ENCODE assay signal across 12 mouse cellular contexts in the genomic region with DNA sequence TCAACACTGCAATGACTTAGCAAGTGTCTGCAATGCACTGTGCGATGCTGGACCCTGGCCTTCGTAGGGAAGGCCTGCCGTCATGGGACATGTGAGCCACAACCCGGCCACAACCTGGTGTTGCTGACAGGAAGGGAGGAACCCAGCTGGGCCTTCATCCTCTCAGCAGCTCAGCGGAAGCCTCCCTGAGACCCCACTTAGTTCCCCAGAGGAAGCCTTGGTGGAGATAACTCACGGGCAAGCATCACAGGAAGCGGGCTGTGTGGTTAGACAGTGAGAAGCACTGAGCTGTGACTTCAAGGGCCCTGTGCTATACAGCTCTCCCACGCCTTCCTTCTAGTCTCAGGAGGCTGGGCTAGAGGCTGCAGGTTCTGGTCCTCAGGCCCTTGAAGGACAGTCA. TPM values are rescaled to one million over a fixed set of nuclear protein-coding genes. Genes with fewer than 3 reads are reported as not detected.
DNase-seq lines count a peak whose midpoint lies in the region; ATAC-seq and TF ChIP-seq lines count a peak whose summit lies in the region.
"Had no signal": no experiment of that assay in that cellular context is flagged by ENCODE, and none has a peak within 500 bp of the region (broad histone marks: within the 10 kb centered on the region; RNA-seq: fewer than 3 reads in every experiment).

No protein-coding gene starts in this region.

- no peak overlapping the region for H3K4me3 ChIP-seq in kidney, postnatal 0 days (replicated peaks; ENCODE audit: low read depth, low read length)
- H3K4me3 ChIP-seq in kidney, embryonic 14.5 days (ENCODE audit: low read length), result no peak overlapping the region
- H3K4me3 ChIP-seq in forebrain, embryonic 12.5 days (replicated peaks), result no peak overlapping the region
- H3K4me3 ChIP-seq: hindbrain, embryonic 12.5 days had no signal

- no peaks in the 10 kb centered on the region for H3K9me3 ChIP-seq in kidney, postnatal 0 days (replicated peaks; ENCODE audit: low read length)
- H3K9me3 ChIP-seq in kidney, embryonic 14.5 days (ENCODE audit: control insufficient read depth, low read length), result no peaks in the 10 kb centered on the region
- H3K9me3 ChIP-seq in forebrain, embryonic 12.5 days, result no peaks in the 10 kb centered on the region
- H3K9me3 ChIP-seq: hindbrain, embryonic 12.5 days had no signal

- no peak for ATAC-seq in kidney, postnatal 0 days (replicated peaks; ENCODE audit: low FRiP score, low read depth)
- ATAC-seq in inflammation-experienced regulatory T-cells, adult 6 months, result peak; percentile 99
- no peak for ATAC-seq in kidney, embryonic 14.5 days (ENCODE audit: low FRiP score, low TSS enrichment)
- no peak for ATAC-seq in forebrain, embryonic 12.5 days (ENCODE audit: low FRiP score)

- H3K4me1 ChIP-seq in kidney, postnatal 0 days (replicated peaks; ENCODE audit: insufficient read depth, low read length), result peaks cover 10% of the 10 kb centered on the region; the same call in 1 of the 2 replicates
- peaks cover 19% of the 10 kb centered on the region for H3K4me1 ChIP-seq in kidney, embryonic 14.5 days (ENCODE audit: control insufficient read depth, insufficient read depth, low read length)
- H3K4me1 ChIP-seq in forebrain, embryonic 12.5 days, result peaks cover 11% of the 10 kb centered on the region

- no peak overlapping the region for H3K27ac ChIP-seq in kidney, postnatal 0 days
- H3K27ac ChIP-seq in kidney, embryonic 14.5 days (ENCODE audit: low read depth, low read length), result no peak overlapping the region
- H3K27ac ChIP-seq in forebrain, embryonic 12.5 days, result no peak overlapping the region
- H3K27ac ChIP-seq: hindbrain, embryonic 12.5 days had no signal

- H3K36me3 ChIP-seq in kidney, postnatal 0 days (ENCODE audit: insufficient read depth, low read length), result no peaks in the 10 kb centered on the region
- no peaks in the 10 kb centered on the region for H3K36me3 ChIP-seq in kidney, embryonic 14.5 days (ENCODE audit: control insufficient read depth, insufficient read depth, low read length)
- no peaks in the 10 kb centered on the region for H3K36me3 ChIP-seq in forebrain, embryonic 12.5 days (replicated peaks)
- H3K36me3 ChIP-seq: hindbrain, embryonic 12.5 days had no signal

- no peak overlapping the region for H3K9ac ChIP-seq in kidney, postnatal 0 days (ENCODE audit: low read depth, low read length)
- no peak overlapping the region for H3K9ac ChIP-seq in kidney, embryonic 14.5 days (ENCODE audit: low read depth, low read length)
- no peak overlapping the region for H3K9ac ChIP-seq in forebrain, embryonic 12.5 days
- H3K9ac ChIP-seq: hindbrain, embryonic 12.5 days had no signal

- H3K27me3 ChIP-seq in kidney, postnatal 0 days (ENCODE audit: insufficient read depth, low read length), result no peaks in the 10 kb centered on the region
- H3K27me3 ChIP-seq in kidney, embryonic 14.5 days (ENCODE audit: control insufficient read depth, insufficient read depth, low read length), result peaks cover 4% of the 10 kb centered on the region; the same call in 1 of the 2 replicates
- H3K27me3 ChIP-seq in forebrain, embryonic 12.5 days, result peaks cover 22% of the 10 kb centered on the region

- DNase-seq in kidney, postnatal 0 days (ENCODE audit: low spot score), result peak; percentile 44
- no peak for DNase-seq in kidney, adult 18-20 months
- DNase-seq in naive thymus-derived CD4-positive, alpha-beta T cell, adult 2 months (ENCODE audit: low read depth), result peak; percentile 92
- DNase-seq in thymus, postnatal 25 days, result peak; percentile 87
- DNase-seq in layer of hippocampus, postnatal 10 days (ENCODE audit: low spot score in 2 of 2), result no peak
- DNase-seq: embryo, embryonic 11 days; midbrain, embryonic 14.5 days; right cerebral cortex, postnatal 14 days had no signal

- no peak overlapping the region for H3K4me2 ChIP-seq in kidney, postnatal 0 days (ENCODE audit: low read length)
- H3K4me2 ChIP-seq in kidney, embryonic 14.5 days (replicated peaks; ENCODE audit: low read depth, low read length), result no peak overlapping the region
- H3K4me2 ChIP-seq in forebrain, embryonic 12.5 days, result no peak overlapping the region
- H3K4me2 ChIP-seq: hindbrain, embryonic 12.5 days had no signal

- TF ChIP-seq CTCF in kidney, postnatal 0 days (IDR thresholded peaks at IDR 0.05; ENCODE audit: low read depth), result no peak

- 38% methylated on average over 8 of the region's 8 CpGs for WGBS in kidney, postnatal 0 days
- 29% methylated on average over 8 of the region's 8 CpGs for WGBS in kidney, embryonic 14.5 days
- 79% methylated on average over 8 of the region's 8 CpGs for WGBS in forebrain, embryonic 12.5 days

RNA-seq across cellular contexts. Expression of gene Cela1, which starts 18.5 kb away (rescaled TPM):
- polyA plus RNA-seq in kidney, postnatal 0 days (2015; fragmentation: Nextera tagmentation; extraction: Ambion mirVana), result 50.5 and 58.6 TPM in 2 replicates
- 10 to 100 TPM in 1 of 3 experiments, 1 to 10 TPM in 2; 6.8 to 12.6 (median 8.2) TPM for polyA plus RNA-seq in inflammation-experienced regulatory T-cells, adult 6 months (2017; shearing (Covaris generic))
- 1 to 10 TPM in 1 of 2 experiments, under 1 TPM in 1; 0.87 to 1.7 TPM for total RNA-seq in layer of hippocampus, postnatal 10 days (2021)
- polyA plus RNA-seq in kidney, embryonic 14.5 days (2014; fragmentation: Nextera tagmentation; extraction: Ambion mirVana), result 9.4 and 9.9 TPM in 2 replicates
- polyA plus RNA-seq in forebrain, embryonic 12.5 days (2016; fragmentation: Nextera tagmentation; extraction: Ambion mirVana), result not detected in 2 replicates

RNA-seq across cellular contexts. Expression of gene Galnt6, which starts 22.9 kb away (rescaled TPM):
- 1.2 and 1.3 TPM in 2 replicates for polyA plus RNA-seq in kidney, postnatal 0 days (2015; fragmentation: Nextera tagmentation; extraction: Ambion mirVana)
- 10 to 100 TPM; 55.3 to 67.0 (median 65.0) TPM for polyA plus RNA-seq in inflammation-experienced regulatory T-cells, adult 6 months (2017; shearing (Covaris generic))
- total RNA-seq in layer of hippocampus, postnatal 10 days (2021), result under 1 TPM; 0.49 to 0.87 TPM
- 0.16 and 0.17 TPM in 2 replicates for polyA plus RNA-seq in kidney, embryonic 14.5 days (2014; fragmentation: Nextera tagmentation; extraction: Ambion mirVana)
- 0.05 TPM in 1 of 2 replicates, not detected in the other for polyA plus RNA-seq in forebrain, embryonic 12.5 days (2016; fragmentation: Nextera tagmentation; extraction: Ambion mirVana)

RNA-seq across cellular contexts. Expression of gene Bin2, which starts 36.9 kb away (rescaled TPM):
- polyA plus RNA-seq in kidney, postnatal 0 days (2015; fragmentation: Nextera tagmentation; extraction: Ambion mirVana), result 0.93 and 0.97 TPM in 2 replicates
- 100 to 1,000 TPM; 292 to 493 (median 317) TPM for polyA plus RNA-seq in inflammation-experienced regulatory T-cells, adult 6 months (2017; shearing (Covaris generic))
- 1 to 10 TPM; 3.9 to 4.8 TPM for total RNA-seq in layer of hippocampus, postnatal 10 days (2021)
- polyA plus RNA-seq in kidney, embryonic 14.5 days (2014; fragmentation: Nextera tagmentation; extraction: Ambion mirVana), result 2.1 and 2.4 TPM in 2 replicates
- 1.9 and 2.2 TPM in 2 replicates for polyA plus RNA-seq in forebrain, embryonic 12.5 days (2016; fragmentation: Nextera tagmentation; extraction: Ambion mirVana)

RNA-seq across cellular contexts. Expression of gene Slc4a8, which starts 55.3 kb away (rescaled TPM):
- 7.5 and 9.5 TPM in 2 replicates for polyA plus RNA-seq in kidney, postnatal 0 days (2015; fragmentation: Nextera tagmentation; extraction: Ambion mirVana)
- polyA plus RNA-seq in inflammation-experienced regulatory T-cells, adult 6 months (2017; shearing (Covaris generic)), result 10 to 100 TPM in 1 of 3 experiments, 1 to 10 TPM in 2; 7.4 to 10.9 (median 9.1) TPM
- total RNA-seq in layer of hippocampus, postnatal 10 days (2021), result 10 to 100 TPM; 82.1 to 84.7 TPM
- 7.6 and 8.5 TPM in 2 replicates for polyA plus RNA-seq in kidney, embryonic 14.5 days (2014; fragmentation: Nextera tagmentation; extraction: Ambion mirVana)
- 18.6 and 19.5 TPM in 2 replicates for polyA plus RNA-seq in forebrain, embryonic 12.5 days (2016; fragmentation: Nextera tagmentation; extraction: Ambion mirVana)

Comparison
In these comparisons a context has a peak if more than half of its experiments do, and no peak if none do; other contexts are left out.
1. DNase-seq: peak in kidney, postnatal 0 days (single experiment), naive thymus-derived CD4-positive, alpha-beta T cell, adult 2 months (single experiment) and thymus, postnatal 25 days (single experiment); none in kidney, adult 18-20 months (single experiment) and layer of hippocampus, postnatal 10 days (0 of 2).
2. RNA of gene Galnt6, which starts 22.9 kb away (polyA plus RNA-seq): 55.3 to 67.0 TPM in inflammation-experienced regulatory T-cells, adult 6 months; 1.2 to 1.3 TPM in kidney, postnatal 0 days, 0.16 to 0.17 TPM in kidney, embryonic 14.5 days and 0.05 TPM in forebrain, embryonic 12.5 days; every median in the first group is over 10 times any median in the second.
3. RNA of gene Bin2, which starts 36.9 kb away (polyA plus RNA-seq): 292 to 493 TPM in inflammation-experienced regulatory T-cells, adult 6 months; 2.1 to 2.4 TPM in kidney, embryonic 14.5 days, 1.9 to 2.2 TPM in forebrain, embryonic 12.5 days and 0.93 to 0.97 TPM in kidney, postnatal 0 days; every median in the first group is over 10 times any median in the second.